Mouse (Mus musculus): ENCODE measurements around the gene Rab28.

Gene Rab28

GRCm38 (mm10) chr5:41627224-41628144 lies 80.5 kb downstream of the Rab28 start:
- no peak for DNase-seq (ENCODE audit: low spot score)

- no peak for DNase-seq (ENCODE audit: low spot score)
These were observed 82.4 kb downstream of the Rab28 start for GRCm38 (mm10) chr5:41625544-41625943.

GRCm38 (mm10) chr5:41621748-41622147 lies 86.2 kb downstream of the Rab28 start:
- DNase-seq (ENCODE audit: low spot score), result no peak

- no peak for DNase-seq (ENCODE audit: low spot score)
These were observed 89.0 kb downstream of the Rab28 start for GRCm38 (mm10) chr5:41618966-41619365.

GRCm38 (mm10) chr5:41610447-41611030 lies 97.4 kb downstream of the Rab28 start:
- no peak for DNase-seq (ENCODE audit: low spot score)

- DNase-seq (ENCODE audit: low spot score), result no peak
These were observed 111.5 kb downstream of the Rab28 start for GRCm38 (mm10) chr5:41596242-41597117.

- DNase-seq (ENCODE audit: low spot score), result no peak
These were observed 112.8 kb downstream of the Rab28 start for GRCm38 (mm10) chr5:41595199-41595598.

GRCm38 (mm10) chr5:41578051-41578450 lies 129.9 kb downstream of the Rab28 start:
- DNase-seq (ENCODE audit: low spot score), result no peak

All from yolk sac, embryonic 10.5 days (tissue).